Mouse (Mus musculus) embryonic fibroblast, embryonic 13.5 days (primary cell): ENCODE results near the gene Trpv6. TPM values are rescaled to one million over a fixed set of nuclear protein-coding genes. Genes with fewer than 3 reads are reported as not detected.
A peak's percentile ranks its signal among the peaks of the same experiment; 100 is the strongest.

Experiments
- H3K27ac ChIP-seq: 2 replicates; pipeline ENCODE4 v1.5.1; 2012; ENCODE audit warnings: low read length, control low read depth, inconsistent platforms; ENCODE audit not compliant: insufficient read depth
- H3K4me1 ChIP-seq: 2 replicates; pipeline ENCODE4 v1.6.1; 2011; ENCODE audit warnings: low read length; ENCODE audit not compliant: control insufficient read depth, insufficient read depth
- H3K4me3 ChIP-seq: 2 replicates; pipeline ENCODE4 v1.5.1; 2011; ENCODE audit warnings: mild to moderate bottlenecking, control low read depth, low read length; ENCODE audit not compliant: insufficient read depth
- CTCF ChIP-seq: IDR thresholded peaks from 2 replicates; pipeline ENCODE4 v1.5.1; 2011; ENCODE audit warnings: mild to moderate bottlenecking, control low read depth, low read length, moderate library complexity, borderline replicate concordance; ENCODE audit not compliant: insufficient read depth
- POLR2A ChIP-seq: IDR thresholded peaks from 2 replicates; pipeline ENCODE4 v1.6.1; 2011; ENCODE audit warnings: low read depth, mild to moderate bottlenecking, control low read depth, low read length, moderate library complexity
- polyA plus RNA-seq: library from polyadenylated mRNA; stranded (reverse); fragments of >200 nt; gene quantifications from 2 replicates; pipeline ENCODE4 v1.2.4, GENCODE M21; 2011; ENCODE audit warnings: low read depth; ENCODE audit not compliant: missing spikeins, insufficient read length

Gene Trpv6
- polyA plus RNA-seq, 1 experiment, result not detected

DNA sequence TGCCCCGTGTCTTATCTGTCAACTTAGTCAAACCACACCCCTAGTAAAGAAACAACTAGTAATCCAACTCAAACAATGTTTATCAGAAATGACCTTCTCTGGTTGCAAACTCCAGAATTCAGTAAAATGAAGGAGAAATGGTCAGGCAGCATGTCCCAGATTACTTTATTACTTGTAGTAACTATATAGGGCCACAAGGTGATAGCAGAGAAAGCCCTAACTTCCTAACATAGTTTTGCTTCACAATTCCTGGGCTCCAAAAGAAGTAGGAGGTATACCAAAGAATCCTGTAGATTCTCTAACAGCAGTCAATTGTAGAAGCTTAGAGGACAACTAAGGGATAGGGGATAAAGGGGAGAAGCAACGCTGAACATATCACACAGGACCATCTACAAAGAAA lies 5.4 kb downstream of the Trpv6 start:
- Histone ChIP-seq H3K4me1 (no peaks in the 10 kb centered on the region), H3K4me3 (no peak overlapping the region)

DNA sequence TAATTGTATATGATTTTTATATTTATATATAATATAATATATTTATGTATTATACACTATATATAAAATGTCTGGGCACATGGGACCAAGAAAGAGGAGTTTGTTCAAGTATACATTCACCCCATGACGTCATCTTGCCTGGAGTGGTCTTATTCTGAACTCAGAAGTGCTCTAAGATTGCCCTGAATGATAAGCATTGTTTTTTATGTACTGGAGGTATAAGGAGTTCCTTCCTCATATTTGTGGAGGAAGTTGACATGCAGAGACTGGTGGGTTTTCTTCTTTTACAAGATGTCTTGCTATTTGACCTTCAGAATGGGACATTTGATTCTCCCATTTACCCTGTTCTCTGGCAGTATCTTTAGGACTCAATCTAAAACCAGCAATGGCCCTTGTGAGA lies 8.0 kb downstream of the Trpv6 start:
- TF ChIP-seq CTCF, result no peak
- TF ChIP-seq POLR2A, result no peak
- H3K27ac ChIP-seq, result no peak overlapping the region
- H3K4me1 ChIP-seq, result no peaks in the 10 kb centered on the region
- H3K4me3 ChIP-seq, result no peak overlapping the region

More for the DNA sequence above, 5.4 kb downstream of the Trpv6 start:
- H3K27ac ChIP-seq, result no peak overlapping the region
- TF ChIP-seq POLR2A (no peak), CTCF (no peak)

DNA sequence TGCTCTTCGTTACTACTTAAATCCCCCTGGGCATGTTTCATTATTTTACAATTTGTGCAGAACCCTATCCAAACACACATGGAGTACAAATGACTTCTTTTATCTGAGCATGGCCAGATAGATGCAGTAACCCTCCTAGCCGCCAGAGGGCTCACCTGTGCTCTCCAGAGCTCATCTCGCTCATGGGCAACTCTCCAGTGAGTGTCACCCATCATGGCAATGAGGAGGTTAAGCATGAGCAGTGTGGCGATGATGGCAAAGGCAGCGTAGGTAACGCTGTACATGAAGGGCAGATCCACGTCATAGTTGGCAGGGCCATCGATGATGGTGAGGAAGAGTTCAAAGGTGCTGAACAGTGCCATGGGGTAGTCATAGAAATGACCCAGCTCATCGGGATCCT lies 13.5 kb downstream of the Trpv6 start:
- TF ChIP-seq CTCF, result peak; percentile 25; the same call in 1 of the 2 replicates
- TF ChIP-seq POLR2A, result no peak
- Histone ChIP-seq H3K4me3 (no peak overlapping the region), H3K4me1 (no peaks in the 10 kb centered on the region), H3K27ac (no peak overlapping the region)

DNA sequence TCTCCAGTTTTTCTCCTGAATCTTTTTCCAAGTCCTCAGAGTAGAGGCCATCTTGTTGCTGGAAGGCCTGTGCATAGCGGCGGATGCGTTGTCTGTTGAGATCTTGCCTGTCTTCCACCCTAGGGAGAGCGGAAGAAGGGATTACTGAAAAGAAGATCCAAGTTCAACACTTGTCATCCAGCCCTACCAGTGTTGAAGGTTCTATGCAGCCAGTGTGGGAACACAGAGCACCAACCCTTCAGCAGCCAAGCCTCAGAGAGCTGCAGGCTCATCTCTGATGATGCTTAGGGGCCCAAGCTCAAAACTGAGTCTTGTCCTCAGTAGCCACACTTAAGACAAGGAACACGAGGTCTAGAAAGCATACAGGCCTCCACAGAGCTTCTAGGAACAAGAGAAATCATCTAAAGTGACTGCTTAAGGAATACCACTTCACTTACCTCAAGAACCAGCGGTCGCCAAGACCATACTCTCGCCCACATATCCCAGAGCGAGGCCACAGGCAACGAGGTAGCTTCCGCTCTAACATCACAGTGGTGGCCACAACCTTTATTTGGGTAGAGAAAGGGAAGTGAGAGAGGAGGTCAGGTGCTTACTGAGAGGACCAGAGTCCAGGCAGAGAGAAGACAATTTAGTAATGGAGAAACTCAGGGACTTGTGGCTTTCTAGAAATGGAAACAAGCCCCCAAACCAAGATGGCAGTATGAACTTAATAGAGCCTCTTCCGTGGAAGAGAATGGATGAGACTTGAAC lies 14.8 kb downstream of the Trpv6 start:
- H3K4me1 ChIP-seq, result no peaks in the 10 kb centered on the region
- TF ChIP-seq CTCF (no peak), POLR2A (no peak)
- no peak overlapping the region for H3K27ac ChIP-seq
- no peak overlapping the region for H3K4me3 ChIP-seq

DNA sequence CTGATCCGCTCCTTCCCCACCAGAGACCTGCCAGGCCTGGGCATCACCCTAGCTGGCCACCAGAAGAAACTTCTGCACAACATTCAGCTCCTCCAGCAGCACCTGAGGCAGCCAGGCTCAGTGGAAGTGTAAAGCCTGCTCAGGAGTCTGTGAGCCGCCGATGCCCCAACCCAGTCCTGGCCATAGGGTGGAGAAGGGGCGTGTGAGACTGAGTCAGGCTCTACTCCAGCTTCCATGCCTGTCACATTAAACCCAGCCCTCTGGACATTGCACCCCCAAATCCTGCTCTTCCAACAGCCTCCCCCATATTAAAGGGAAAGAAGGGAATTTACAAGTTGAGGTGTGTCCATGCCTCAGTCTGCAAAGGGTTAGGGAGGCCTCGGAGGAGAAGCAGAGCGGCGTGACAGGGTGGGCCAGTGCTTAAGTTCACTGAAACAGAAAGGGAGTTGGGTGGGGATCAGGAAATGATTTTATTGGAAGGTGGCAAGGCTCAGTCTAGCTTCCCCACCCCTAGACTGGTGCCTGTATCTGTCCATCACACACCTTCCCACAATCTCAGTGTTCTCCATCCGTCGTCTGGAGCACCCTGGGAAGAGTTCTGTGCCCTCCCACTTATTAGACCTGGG lies 15.9 kb downstream of the Trpv6 start:
- H3K4me3 ChIP-seq, result no peak overlapping the region
- TF ChIP-seq CTCF, result no peak
- TF ChIP-seq POLR2A, result no peak
- H3K4me1 ChIP-seq, result no peaks in the 10 kb centered on the region
- H3K27ac ChIP-seq, result no peak overlapping the region

DNA sequence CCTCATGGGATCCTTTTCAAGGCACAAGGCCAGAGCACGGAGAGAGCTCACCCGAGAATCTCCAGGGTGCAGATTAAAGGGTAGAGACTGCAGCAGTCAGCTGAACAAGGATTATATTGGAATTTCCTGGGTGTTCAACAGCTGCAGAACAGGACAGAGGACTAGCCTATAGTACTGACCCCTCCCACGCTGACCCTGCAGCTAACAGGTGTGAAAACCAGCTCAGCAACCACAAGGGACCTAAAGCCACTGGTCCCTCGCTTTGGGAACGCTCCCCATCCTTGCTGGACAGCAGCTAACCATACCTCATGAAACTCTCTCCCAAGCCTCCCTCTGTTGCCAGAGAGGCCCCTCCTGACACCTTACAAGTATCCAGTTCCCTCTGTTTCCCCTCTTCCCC lies 28.6 kb downstream of the Trpv6 start:
- no peak for TF ChIP-seq POLR2A
- no peak for TF ChIP-seq CTCF

GRCm38 (mm10) chr6:41606214-41606613 lies 30.0 kb downstream of the Trpv6 start:
- no peak overlapping the region for H3K27ac ChIP-seq
- no peak for TF ChIP-seq CTCF
- no peak for TF ChIP-seq POLR2A
- H3K4me3 ChIP-seq, result peak overlapping the region; percentile 59; the same call in 1 of the 2 replicates
- no peaks in the 10 kb centered on the region; the same call in 1 of the 2 replicates for H3K4me1 ChIP-seq

More for the DNA sequence above, 28.6 kb downstream of the Trpv6 start:
- H3K4me3 ChIP-seq, result no peak overlapping the region
- no peak overlapping the region for H3K27ac ChIP-seq
- H3K4me1 ChIP-seq, result no peaks in the 10 kb centered on the region; the same call in 1 of the 2 replicates

DNA sequence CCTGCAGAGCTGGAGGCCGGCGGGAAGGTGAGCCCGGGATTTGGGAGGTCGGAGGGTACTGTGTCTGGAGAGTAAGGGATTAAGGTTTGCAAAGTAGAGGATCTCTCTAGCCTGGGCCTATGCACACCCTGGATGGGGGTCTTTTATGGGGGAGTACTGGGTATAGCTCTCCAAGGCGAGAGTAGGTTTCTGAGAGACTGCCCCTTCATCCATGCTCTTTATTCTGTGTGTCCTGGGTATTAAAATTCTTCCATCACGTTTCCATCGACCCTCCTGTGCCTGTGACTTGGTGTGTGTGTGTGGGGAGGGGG lies 30.5 kb downstream of the Trpv6 start:
- peak overlapping the region; percentile 59 for H3K4me3 ChIP-seq
- no peak overlapping the region for H3K27ac ChIP-seq
- H3K4me1 ChIP-seq, result no peaks in the 10 kb centered on the region; the same call in 1 of the 2 replicates
- TF ChIP-seq CTCF, result no peak
- no peak for TF ChIP-seq POLR2A

- Histone ChIP-seq H3K27ac (peak within 1 kb of the TSS; percentile 13; the same call in 1 of the 2 replicates), H3K4me3 (peak within 1 kb of the TSS; percentile 59), H3K4me1 (no peaks in the 10 kb centered on the region; the same call in 1 of the 2 replicates)
- peak; percentile 76 for TF ChIP-seq POLR2A
- TF ChIP-seq CTCF, result no peak
Measured at GRCm38 (mm10) chr6:41605061-41605793, 31.0 kb downstream of the Trpv6 start, which contains the start of gene Ephb6. TSS of gene Ephb6 (plus strand) at chr6:41605482.

DNA sequence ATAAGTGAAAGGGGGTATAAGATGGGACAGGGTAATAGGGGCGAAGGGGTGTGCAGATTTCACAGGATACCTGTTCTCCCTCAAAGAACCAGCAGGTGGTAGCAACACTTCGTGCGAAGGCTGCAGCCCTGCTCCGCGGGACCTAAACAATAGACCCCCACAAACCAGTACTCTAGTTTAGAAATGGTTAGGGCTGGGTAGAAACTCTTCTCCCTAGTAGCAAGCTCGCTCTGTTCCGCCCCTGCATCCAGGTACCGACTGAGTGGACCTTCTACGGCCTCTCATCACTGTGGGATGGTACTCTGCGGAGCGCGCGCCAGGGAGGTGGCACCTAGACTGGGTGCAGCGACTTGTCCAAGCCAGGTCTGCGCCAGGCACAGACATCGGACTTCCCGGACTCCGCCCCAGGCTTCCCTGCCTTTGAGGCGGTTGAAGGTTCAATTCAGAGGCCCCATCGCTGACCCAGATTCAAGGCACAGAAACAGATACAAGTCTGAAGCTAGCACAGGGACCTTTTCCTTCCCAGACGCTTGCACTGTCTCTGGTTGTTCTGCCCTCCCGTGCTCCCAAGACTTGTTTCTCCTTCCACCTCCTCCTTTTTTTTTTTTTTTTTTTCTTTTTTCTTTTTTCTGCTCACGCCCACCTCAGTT lies 31.7 kb downstream of the Trpv6 start:
- TF ChIP-seq CTCF, result peak; percentile 69; the same call in 1 of the 2 replicates
- TF ChIP-seq POLR2A, result no peak
- no peaks in the 10 kb centered on the region for H3K4me1 ChIP-seq
- H3K4me3 ChIP-seq, result peak overlapping the region; percentile 59
- H3K27ac ChIP-seq, result no peak overlapping the region
